Mouse (Mus musculus) ovary, adult 2 months (tissue): Measurements from ENCODE around the gene Gbp3. TPM values are rescaled to one million over a fixed set of nuclear protein-coding genes. Genes with fewer than 3 reads are reported as not detected.

Source experiments
- polyA plus RNA-seq: library from polyadenylated mRNA; depleted of rRNA; stranded (reverse); fragments of >200 nt; gene quantifications from 2 replicates; pipeline ENCODE4 v1.2.3, GENCODE M21; 2012; rRNA removed

The Gbp3 gene
- 21.5 and 27.5 TPM in 2 replicates for polyA plus RNA-seq

DNA sequence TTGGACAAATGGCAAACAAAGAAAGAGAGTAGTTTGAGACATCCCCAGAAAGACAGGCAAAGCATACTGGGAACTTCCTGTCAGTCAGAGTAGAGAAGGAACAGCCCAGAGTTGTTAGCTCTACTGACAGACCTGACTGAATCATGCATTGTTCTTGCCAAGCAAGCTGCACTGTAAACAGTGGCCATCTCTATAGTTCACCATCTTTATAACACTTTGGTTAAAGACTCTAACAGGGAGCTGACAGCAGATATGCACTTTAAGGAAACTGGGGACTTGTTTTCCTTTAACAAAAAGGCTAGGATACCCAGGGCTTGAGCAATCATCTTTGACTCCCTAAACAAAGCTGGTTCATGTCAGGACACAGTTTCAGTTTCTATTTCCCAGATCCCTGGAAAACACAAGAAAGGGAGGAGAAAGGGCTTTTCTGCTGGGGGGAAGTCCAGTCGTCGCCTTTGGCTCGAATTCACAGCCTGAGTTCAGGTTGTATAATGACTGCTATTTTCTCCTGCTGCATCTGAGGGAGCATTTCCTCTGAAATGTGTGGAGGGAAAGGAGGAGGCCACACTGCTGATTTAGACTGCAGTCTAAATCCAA is at the start of gene Gbp3:
Gene Gbp3 (plus strand): TSS at position 395 of the 597 bp plus-strand sequence.

DNA sequence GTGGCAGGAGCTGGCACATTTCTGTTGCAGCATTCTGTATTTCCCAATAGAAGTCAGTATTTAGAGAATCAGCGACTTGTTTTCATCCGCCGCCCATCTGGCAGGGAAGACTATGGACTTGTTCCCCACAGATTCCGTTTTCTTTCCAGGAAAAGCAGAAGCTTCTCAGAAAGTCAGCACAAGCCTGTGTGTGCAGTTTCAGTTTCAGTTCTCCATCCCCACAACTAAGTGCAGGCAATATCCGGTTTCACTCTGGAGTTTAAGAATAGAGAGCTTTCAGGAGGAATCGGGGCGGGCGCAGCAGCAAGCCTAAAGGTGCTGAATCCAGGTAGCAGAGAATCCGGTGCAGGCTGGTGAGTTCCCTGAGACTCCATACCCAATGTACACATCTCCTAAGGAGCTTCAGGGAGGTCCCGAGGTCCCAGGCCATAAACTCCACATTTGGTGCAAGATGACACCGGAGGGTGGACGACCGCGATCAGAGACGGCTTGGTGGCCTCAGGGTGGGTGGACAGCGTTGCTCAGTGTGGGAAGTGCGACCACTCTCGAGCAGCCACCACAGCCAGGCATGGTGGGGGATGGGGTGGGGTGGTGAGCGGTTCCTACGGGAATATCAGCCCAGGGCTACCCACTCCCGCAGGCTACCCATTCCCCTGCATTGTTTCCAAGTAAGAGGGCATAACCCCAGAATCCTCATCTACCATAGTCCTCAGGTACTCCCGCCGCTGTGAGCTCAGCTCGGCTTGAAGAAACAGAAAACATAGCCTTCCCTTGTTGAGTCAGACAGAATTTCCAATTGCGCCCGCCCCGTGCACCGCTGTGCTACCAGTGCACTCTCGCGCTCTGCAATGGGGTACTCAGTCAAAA is 29.5 kb upstream of the Gbp3 start, which contains the start of gene Gbp7:
Gene Gbp7 (plus strand): TSS at position 256 of the 867 bp plus-strand sequence.

DNA sequence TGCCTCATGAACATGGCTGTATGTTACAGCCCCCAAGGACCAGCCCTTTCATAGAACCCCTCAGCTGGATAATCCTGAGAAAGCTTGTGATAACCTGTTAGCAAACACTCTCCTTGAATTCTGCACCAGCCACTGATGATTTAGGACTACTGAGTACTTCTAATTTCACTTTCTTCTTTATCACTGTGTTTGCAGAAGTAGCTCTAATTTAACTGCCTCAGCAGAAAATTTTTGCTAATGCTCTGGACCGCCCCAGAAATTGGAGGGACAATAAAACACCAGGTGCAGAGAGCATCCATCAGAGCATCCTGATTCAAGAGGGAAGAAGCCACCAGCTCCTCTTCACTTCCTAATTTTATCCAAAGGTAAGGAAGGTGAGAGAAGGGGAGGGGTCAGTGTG is 34.7 kb downstream of the Gbp3 start, which contains the start of gene Gbp2b:
Gene Gbp2b (plus strand): TSS at position 301 of the 400 bp plus-strand sequence.

DNA sequence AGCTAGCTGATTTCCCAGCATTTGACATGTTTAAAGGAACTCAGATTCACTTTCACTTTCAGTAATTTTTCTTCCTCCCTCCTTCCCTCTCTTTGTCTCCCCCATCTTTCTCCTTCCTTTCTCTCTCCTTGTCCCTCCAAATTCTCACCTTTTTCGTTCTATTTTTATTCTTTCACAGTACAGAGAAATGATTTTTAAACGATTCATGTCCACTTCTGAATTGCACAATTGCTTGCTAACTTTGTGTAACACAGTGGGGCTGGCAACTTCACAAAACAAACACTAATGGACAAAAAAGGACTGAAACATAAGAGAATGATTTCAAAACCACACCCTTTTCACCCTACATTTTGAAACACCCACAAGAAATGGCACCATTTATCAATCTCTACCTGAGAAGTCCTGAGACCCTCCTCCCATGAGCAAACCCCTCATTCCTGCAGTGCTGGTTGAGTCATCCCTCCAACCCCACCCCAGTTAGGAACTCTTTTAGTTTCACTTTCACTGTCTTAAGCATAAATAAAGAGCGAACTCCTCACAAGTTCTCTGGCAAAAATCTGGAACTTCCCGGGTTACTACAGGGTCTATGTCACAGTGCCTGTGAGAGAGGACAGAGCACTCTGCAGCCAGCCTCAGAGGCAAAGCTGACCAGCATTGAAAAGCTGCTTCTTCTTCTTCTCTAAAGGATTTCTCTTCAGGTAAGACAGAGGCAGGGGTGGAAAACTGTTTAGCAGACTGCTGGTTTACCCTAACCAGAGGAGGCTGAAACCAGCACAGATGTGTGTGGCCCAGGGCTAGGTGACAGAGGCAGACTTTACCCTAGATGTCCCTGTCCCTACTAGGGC is 60.5 kb downstream of the Gbp3 start, which contains the start of gene Gbp2:
Gene Gbp2 (plus strand): TSS at position 492 of the 845 bp plus-strand sequence.

Other genes with a start within 250 kb of the Gbp3 start
- 40.4 and 54.2 TPM in 2 replicates for gene Pdlim5, start 164.3 kb upstream of the Gbp3 start, polyA plus RNA-seq
- gene Gbp5, start 66.0 kb upstream of the Gbp3 start, polyA plus RNA-seq: 0.70 and 0.77 TPM in 2 replicates
- gene Gbp7, start 29.7 kb upstream of the Gbp3 start, polyA plus RNA-seq: 1.9 and 2.5 TPM in 2 replicates
- gene Gbp2b, start 34.8 kb downstream of the Gbp3 start, polyA plus RNA-seq: 0.08 TPM in 1 of 2 replicates, not detected in the other
- gene Gbp2, start 60.6 kb downstream of the Gbp3 start, polyA plus RNA-seq: 11.9 and 13.7 TPM in 2 replicates
- gene Kyat3, start 141.0 kb downstream of the Gbp3 start, polyA plus RNA-seq: 2.4 and 3.1 TPM in 2 replicates
- gene Gtf2b, start 205.0 kb downstream of the Gbp3 start, polyA plus RNA-seq: 13.9 and 15.0 TPM in 2 replicates